Mouse (Mus musculus) heart, adult 2 months (tissue): ENCODE measurements around the gene Ubxn4.

ENCODE experiments used
- CTCF ChIP-seq: fragments of 200-600 bp; IDR thresholded peaks from 2 replicates; pipeline ENCODE4 v1.8.1; 2022; ENCODE audit warnings: antibody characterized with exemption, mild to moderate bottlenecking, moderate library complexity
- EP300 ChIP-seq: fragments of 200-500 bp; IDR thresholded peaks from 2 replicates; pipeline ENCODE4 v1.6.1; 2011; ENCODE audit warnings: low read depth, low read length, control low read depth; ENCODE audit not compliant: insufficient read depth
- POLR2A ChIP-seq: fragments of 200-500 bp; IDR thresholded peaks from 2 replicates; pipeline ENCODE4 v1.6.1; 2011; ENCODE audit warnings: mild to moderate bottlenecking, low read depth, low read length, control low read depth; ENCODE audit not compliant: insufficient read depth

- TF ChIP-seq CTCF (no peak), EP300 (no peak), POLR2A (no peak)
Observed at GRCm38 (mm10) chr1:128270731-128271130, 27.0 kb downstream of the Ubxn4 start.
